Mouse (Mus musculus) urinary bladder, postnatal 14 days (tissue): ENCODE data around the gene Slc41a1.

Experiments used
- DNase-seq: peaks from one replicate; pipeline ENCODE4 v3.0.0; 2021; ENCODE audit warnings: low spot score

The Slc41a1 gene

DNA sequence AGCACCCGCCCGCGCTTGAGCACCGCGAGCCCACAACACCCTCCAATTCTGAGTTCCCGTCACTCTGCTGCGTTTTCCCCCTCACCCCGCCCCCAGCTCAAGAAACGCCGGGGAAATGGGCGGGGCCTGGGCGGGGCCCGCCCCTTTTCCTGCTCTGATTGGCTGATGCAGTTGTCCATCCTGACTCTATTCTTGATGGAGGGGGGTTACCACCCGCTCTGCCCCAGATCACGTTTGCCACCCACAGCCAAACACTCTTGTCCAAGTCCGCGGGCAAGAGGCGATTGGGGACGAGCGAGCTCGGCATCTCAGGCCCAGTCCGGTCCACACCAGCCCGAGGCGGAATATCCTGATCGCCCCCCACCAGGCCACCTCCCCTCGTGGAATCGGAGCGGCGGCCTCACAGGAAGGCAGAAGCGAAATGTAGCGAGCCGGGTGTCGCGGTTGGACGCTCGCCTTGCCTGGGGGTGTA is 530 bp downstream of the Slc41a1 start:
- peak; percentile 91 for DNase-seq

DNA sequence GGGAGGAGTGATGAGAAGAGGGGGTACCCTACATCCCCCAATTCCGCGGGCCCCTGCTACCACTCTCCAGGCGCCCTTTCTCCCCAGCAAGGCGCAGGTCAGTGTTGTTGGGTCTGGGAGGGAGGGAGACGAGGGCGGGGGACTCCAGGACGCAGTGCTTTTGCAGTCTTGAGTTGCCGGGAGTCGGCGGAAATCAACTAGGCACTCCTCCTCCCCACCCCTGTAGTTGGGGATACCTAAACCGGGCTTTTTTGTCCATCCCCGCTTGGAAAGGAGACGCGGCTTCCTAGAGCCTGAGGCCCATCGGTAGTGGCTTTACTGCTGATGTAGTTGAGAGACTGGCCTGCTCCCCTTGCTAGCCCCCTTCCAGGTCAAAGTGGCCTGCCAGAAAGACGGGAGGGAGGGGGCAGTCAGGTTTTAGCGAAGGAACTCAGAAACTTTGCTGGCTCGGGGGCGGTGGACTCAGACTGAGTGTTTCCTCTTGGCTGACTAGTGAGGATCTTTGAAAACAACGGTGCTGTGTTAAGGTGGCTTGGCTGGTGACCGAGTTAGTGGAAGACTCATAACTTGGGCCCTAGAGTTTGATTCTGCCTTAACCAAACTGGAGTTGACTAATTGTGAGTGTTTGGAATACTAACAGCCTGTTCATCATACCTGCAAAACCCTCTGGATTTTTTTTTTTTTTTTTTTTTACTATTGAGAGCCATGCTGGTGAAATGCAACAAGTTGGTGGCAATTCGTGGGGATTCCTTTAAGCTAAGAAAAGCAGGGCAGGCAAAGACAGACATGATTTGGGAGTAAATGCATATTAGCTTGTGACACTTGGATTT is 1.2 kb downstream of the Slc41a1 start:
- DNase-seq, result peak; percentile 33

DNA sequence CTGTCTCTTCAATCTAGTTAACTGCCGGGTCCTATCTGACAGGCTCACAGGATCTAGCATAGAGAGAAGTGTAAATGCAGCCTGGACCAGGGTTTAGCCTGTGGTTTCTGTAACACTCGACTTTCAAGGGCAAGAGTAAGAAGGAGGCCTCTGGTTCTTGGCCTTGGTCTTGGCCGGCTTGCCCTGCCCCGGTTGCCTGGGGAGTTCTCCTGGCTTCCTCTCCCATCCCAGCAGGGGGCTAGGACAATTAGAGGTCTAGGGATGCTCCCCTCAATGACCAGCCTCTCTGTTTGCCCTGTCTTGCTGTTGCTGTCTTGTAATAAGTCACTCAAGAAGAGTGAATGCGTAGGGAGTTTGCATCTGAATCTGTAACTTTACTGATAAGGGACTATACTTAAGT is 2.0 kb downstream of the Slc41a1 start:
- DNase-seq, result no peak

DNA sequence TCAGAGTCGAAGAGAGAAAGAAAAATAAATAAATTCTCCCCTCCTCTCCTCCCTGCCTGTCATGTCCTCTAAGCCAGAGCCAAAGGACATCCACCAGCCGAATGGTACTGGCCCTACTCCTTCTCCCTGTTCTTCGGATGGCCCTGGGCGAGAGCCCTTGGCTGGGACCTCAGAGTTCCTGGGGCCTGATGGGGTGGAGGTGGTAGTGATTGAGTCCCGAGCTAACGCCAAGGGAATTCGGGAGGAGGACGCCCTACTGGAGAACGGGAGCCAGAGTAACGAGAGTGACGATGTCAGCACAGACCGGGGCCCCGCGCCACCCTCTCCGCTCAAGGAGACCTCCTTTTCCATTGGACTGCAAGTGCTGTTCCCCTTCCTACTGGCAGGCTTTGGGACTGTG is 3.3 kb downstream of the Slc41a1 start:
- DNase-seq, result no peak

DNA sequence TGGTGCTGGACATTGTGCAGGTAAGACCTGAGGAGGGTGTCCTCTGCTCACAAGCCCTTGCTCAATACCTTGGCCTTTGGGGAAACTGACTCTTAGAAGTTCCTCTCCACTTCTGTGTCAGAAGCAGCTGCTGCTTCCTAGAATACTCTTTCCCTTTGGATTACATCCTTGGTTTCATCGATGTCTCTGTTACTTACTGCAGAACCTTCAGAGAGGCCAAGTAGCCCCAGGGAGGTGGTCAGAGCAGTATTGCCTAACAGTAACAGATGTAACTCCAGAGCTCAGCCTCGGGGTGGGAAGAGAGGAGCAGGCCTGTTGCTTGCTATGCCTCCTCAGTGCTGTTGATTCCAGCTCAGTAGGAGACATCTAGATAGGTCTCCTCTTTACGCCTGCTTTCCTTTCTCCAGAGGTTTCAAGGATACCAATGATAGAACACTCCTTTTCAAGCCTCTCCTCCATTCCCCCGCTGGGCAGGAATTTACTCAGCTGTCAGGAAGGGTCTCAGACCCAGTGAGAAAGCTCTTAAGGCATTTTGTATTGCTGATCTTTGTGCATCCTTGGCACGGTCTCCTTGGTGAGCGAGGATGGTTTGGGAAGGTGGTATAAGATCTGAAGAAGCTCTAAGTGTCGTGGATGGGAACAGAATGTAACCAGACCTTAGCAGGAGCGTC is 3.8 kb downstream of the Slc41a1 start:
- no peak for DNase-seq

DNA sequence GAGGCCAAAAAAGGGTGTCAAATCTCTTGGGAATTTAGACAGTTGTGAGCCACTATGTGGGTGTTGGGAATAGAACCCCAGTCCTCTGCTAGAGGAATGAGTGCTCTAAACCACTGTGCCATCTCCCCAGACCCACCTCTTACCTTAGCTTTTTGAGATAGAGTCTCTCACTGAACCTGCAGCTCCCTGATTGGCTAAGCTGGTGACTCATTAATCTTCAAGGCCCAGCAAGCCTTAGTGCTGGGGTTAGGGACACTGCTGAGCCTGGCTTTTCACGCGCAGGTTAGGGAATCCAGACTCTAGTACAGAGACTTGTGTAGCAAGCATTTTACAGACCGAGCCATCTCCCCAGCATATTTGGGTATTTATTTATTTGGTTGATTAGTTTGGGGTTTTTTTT is 9.7 kb downstream of the Slc41a1 start:
- no peak for DNase-seq

DNA sequence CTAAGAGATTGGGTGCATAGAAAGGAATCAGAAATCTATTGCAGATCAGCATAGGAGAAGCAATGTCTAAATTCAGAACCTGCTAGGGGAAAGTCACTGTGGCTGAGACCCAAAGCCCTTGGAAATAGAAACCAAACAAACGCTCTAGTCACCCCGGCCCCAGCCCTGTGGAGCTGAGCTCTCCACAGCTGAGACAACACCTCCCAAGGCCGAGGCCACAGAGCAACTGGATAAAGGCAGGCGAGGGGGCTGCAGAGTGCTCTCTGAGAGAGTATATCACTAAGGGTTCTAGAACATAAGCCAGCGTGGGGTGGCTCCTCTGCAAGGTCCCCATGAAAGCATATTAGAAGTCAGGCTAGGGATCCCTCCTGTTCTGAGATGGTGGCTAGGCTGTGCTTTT is 11.2 kb downstream of the Slc41a1 start:
- no peak for DNase-seq

DNA sequence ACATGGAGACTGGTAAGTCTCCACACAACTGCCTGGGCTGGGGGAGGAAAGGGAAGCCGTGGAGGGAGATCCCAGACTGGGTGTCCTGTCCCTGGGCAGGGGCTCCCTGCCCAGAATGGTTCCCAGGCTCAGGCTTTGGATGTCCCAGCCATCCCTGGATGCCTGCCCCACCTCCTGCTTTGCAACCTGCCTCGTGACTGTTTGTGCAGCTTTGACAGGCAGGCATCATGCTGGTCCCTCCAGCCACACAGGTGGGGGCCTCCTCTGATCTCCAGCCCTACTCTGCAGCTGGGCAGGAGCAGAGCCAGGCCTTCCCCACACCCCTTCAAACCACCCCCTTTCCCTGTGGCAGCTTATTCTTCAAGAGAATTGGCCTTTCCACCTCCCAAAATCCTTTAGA is 12.0 kb downstream of the Slc41a1 start:
- DNase-seq, result no peak

DNA sequence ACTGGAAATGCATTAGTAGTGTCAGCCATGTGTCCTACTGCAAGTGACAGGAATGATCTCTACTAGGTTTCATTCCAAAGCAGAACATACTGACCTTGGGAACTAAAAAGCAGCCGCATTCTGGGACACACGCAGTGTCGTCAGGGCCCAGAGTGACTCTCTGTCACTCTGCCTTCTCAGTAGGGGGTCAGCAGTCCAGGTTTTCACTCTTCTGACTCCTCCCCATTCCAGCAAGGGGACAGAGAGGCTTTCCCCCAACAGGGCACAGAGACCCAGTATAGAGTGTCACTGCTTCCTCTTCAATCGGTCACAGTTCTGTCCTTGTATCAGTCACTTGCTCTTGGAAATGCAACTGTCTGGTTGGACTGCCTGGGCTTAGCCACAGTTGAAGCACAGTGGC is 14.9 kb downstream of the Slc41a1 start:
- no peak for DNase-seq

DNA sequence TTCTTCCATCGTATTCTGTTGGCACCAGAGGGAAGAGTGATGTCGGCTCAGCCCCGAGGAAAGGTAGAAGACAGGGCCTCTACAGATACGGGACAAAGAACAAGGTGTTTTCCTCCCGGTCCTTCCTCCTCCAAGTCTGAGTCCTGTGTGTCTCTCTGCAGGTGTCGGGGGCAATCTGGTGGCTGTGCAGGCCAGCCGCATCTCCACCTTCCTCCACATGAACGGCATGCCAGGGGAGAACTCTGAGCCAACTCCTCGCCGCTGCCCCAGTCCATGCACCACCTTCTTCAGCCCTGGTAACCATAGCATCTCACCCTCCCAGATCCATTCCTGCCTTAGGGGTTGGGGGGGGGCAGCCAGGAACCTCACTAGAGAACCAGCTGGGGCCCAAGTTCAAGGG is 16.5 kb downstream of the Slc41a1 start:
- no peak for DNase-seq

DNA sequence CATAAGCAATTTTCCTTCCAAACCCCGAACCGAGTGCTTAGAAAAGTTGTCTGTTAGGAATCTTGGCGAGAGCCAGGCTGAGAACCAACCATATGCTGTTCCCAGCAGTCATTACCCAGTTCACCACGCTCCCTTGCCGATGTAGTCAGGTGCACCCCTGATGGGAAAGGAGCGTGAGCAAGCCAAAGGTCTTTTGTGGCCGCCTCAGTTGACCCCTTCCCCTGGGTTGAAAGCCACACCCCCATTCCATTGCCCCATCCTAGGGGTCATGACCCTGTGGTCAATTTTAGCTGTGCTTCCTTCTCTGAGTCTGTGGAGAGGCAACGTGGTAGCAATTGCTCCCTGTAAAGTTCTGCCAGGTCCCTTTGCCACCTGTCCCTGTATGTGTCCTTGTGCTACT is 17.6 kb downstream of the Slc41a1 start:
- no peak for DNase-seq

DNA sequence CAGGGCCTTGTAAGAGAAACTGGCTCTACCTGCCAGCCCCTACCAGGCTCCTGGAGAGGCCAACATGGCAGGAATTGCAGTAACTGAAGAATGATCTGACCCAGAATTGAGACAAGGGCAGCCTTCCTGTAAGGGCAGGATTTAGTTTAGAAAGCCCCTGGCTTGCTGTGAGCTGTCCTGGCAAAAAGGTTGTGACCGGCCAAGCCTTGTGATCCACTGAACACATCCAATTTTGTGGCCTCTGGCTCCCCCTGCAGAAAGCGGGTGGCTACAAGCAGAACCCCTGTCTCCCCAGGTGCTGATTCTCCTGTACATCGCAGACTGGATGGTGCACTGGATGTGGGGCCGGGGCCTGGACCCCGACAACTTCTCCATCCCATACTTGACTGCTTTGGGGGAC is 19.0 kb downstream of the Slc41a1 start:
- DNase-seq, result peak; percentile 54

DNA sequence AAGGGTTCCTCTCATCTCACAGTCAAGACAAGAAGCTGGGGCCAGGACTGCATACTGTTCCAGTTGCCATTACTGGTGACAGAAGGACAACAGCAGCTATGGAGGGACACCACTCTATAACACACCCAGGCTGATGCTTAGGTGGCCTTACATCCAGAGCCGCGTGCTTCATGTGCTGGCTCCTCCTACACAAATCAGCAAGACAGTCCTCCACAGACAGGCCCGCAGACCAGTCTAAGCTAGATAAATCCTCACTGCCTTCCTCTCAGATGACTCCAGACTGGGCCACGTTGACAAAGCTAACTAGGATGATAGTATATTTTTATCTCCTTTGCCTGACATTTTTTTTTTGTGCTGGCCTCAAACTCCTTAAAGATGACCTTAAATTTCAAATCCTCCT is 34.5 kb downstream of the Slc41a1 start:
- no peak for DNase-seq

DNA sequence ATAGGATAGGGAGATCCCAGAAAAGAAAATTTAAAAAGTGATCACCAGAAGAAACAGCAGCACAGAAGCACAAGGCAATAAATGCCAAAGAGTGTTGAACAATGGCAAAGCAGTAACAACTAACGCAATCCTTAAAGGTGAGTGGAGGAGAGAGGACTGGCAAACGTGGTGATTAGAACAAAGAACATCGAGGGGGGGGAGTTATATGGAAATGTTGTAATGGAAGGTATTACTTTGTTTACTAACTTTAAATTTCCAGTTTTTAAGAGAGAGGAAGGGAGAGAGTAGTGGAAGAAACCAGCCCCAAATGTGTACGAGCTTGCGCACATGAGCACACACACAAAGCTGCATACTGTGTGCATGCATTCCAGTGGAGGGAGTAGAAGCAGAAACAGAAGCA is 38.3 kb downstream of the Slc41a1 start:
- no peak for DNase-seq

DNA sequence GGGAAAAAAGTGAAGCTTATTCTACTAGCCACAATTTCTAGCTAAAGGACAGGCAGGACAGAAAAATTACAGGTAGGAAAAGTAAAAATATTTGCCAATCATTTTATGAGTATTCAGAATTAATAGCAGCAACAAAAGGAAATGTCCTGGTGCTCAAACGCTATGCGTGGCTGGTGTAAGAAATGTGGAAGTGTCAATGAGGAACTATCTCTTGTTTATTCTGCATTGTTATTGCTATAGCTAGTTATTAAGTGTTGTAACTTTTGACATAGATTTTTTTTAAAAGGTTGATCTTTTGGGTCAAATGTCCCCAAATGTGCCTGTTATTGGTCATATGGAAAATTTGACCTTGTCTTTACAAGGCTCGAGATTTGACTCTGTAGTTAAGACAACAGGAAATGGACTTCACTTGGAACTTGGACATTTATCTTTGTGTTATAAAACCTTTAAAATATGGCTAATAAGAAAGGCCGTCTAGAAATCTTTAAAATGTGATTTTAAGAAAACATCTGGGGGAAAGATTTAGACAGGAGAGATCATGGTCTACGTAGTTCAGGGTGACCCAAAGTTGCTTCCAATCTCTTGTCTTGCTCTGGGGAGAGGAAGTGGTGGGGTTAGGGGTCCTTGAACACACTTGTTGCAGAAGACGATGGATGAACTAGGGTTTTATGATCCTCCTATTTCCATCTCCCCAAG is 39.2 kb downstream of the Slc41a1 start:
- no peak for DNase-seq

DNA sequence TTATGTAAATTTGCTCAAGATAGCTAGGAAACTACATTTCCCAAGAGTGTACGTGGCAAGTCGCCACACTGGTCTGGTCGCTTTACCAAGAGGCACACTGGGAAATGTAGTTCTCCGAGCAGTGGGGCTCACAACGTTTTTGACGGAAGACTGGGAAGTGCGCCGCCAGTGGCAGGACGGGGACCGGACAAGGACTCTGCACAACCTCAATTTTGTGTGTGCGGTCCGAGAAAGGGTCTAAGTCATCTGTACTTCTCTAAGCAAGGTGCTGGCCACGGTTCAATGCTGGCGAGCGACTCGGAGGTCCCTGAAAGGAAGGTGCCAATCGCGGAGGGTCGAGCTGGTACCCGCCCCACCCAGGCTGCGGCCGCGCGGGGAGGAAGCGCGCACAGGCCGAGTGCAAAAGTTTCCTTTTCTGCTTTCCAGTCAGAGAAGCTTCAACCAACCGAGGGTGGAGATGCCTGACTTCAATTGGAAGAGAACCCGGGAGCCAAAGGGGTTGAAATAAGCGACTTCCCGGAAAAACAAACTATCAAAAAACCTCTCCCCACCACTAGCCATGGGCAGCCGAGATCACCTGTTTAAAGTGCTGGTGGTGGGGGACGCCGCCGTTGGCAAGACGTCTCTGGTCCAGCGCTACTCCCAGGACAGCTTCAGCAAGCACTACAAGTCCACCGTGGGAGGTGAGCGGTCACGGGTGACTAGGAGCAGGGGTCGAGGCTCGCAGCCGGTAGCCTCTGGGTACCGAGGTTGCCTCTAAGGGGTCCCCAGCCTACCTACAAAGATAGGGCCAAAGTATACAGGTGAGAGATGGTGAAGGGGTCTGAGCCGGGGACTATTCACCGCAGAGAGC is 40.0 kb downstream of the Slc41a1 start, which contains the start of gene Rab29:
Gene Rab29 (plus strand): TSS at position 132 of the 853 bp plus-strand sequence.
- peak; percentile 95 for DNase-seq

DNA sequence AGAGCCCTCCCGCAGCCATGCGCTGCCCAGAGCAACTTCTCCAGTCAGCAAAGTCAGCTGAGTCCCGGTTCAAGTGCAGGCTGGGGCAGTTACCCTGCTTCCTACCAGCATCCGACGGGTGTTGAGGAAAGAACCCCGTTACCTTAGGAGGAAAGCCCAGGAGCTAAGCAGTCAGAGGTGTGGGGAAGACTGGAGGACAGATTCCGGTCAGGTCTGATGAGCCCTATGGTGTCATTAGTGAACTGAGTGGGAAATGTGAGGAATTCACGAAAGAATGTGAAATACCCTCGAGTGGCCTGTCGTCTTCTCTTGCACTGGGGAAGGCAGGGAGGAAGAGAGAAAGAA is 40.6 kb downstream of the Slc41a1 start:
- peak; percentile 7 for DNase-seq

DNA sequence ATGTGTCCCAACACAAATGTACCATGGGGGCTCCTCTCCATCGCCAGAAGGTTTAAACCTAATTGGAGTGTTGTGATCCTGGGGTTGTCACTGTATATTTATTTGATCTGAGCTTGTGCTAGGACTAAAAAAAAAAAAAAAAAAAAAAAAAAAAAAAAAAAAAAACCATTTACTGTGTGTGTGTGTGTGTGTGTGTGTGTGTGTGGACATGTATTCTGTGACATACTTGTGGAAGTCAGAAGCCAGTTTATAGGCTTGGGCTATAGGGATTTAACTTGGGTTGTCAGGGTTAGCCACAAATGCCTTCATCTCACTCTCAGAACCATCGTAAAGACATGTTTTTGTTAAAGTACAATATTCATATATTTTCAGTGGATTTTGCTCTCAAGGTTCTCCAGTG is 42.3 kb downstream of the Slc41a1 start:
- DNase-seq, result no peak

DNA sequence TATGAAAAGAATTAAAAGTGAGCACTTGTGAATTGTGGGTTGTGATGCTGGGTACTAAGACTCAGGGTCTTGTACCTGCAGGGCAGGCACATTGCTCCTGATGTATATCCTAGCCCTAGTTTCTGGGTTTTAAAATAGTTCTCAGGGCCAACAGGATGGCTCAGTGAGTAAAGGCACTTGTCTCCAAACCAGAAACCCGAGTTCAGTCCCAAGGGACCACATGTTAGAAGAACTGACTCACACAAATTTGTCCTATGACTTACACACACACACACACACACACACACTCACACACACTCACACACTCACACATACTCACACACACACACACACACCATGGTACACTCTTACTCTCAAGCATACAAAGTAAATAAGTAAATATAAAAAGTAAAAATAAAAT is 45.6 kb downstream of the Slc41a1 start:
- DNase-seq, result no peak

DNA sequence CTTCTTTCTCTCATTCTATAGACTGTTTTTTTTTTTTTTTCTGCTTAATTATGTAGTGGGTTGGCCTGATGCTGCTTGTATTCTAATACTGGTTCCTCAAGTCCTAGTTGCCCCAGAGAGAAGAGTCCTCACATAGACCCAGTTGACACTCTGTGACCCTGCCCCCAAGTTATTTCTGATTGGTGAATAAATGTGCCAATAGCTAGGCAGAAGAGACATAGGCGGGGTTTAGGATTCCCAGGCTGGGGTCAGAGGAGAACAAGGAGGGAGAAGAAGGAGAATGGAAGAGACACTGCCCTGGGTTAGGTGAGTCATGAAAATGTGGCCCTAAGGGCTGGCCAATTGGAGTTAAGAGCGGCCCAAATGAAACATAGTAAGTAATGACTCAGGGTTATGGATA is 52.5 kb downstream of the Slc41a1 start:
- no peak for DNase-seq

DNA sequence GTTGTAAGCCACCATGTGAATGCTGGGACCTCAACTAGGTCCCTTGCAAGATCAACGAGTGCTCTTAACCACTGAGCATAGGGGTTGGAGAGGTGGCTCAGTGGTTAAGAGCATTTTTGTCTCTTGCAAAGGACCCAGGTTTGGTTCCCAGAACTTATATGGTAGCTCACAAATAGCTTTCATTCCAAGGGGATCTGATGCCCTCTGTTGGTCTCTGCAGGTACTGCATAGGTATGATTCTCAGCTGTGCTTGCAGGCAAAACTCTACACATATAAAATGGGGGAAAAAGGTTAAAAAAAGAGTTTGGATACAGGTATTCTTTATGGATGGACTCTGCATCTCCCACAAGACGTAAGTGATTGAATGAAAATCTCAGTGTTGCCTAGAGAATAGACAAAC is 55.5 kb downstream of the Slc41a1 start:
- no peak for DNase-seq

DNA sequence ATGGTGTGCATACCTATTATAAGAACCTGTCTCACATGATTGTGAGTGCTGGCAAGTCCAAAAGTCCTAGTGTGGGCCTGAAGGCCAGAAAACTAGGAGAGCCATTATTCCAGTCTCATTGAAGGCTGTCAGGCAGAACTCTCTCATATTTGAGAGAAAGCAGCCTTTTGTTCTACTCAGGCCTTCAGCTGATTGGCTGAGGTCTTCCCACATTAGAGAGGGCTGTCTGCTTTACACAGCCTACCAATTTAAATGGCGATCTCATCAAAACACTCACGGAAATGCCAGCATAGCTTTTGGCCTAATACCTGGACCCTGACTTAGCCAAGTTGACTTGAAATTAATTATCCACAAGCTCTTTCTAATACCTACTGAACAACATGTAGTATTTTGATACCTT is 58.9 kb downstream of the Slc41a1 start:
- no peak for DNase-seq
